Mouse (Mus musculus) layer of hippocampus, postnatal 25 days (tissue): ENCODE results near the gene P2ry2. TPM values are rescaled to one million over a fixed set of nuclear protein-coding genes. Genes with fewer than 3 reads are reported as not detected.

Experiments
- DNase-seq, 2 experiments: peaks; one replicate each; pipeline ENCODE4 v3.0.0; 2022; ENCODE audit warnings: mixed read lengths in 2 of 2, low spot score in 1 of 2; ENCODE audit errors: extremely low spot score in 1 of 2
- total RNA-seq, 2 experiments: library from RNA; stranded (reverse); gene quantifications; 2 replicates each; pipeline ENCODE4 v1.2.3; 2021

Gene P2ry2
- total RNA-seq, 2 experiments from 2014 or later, result 0.62 to 1.3 TPM

DNA sequence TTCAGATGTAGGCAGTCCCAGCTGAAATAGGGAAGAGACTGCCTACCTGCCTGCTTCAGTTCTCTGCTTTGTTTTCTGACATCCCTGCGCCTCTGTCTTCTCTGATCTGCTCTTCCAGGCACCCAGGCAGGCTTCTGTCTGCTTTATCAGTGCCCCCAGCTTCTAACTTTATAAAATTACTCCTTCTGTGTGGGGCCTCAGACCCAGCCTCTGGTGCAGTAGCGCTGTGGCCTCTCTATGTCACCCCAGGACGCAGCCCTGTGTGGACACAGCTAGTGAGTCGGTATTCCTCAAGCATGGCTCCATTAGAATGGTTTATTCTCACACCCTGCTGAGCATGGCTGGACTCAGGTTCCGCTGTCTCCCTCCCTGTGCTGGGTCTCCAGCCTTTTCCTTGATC lies 62.6 kb downstream of the P2ry2 start:
- DNase-seq, result no peak

Other genes with a start within 250 kb of the P2ry2 start
- 10 to 100 TPM; 10.1 to 10.4 TPM for gene Relt, start 149.4 kb downstream of the P2ry2 start, total RNA-seq
- gene Arhgef17, start 80.8 kb downstream of the P2ry2 start, total RNA-seq, result 100 to 1,000 TPM; 140 to 146 TPM
- gene P2ry6, start 38.2 kb downstream of the P2ry2 start, total RNA-seq, result 1 to 10 TPM; 3.9 to 5.6 TPM
- gene Fchsd2, start 80.0 kb upstream of the P2ry2 start, total RNA-seq, result 10 to 100 TPM; 33.0 to 41.8 TPM